In the genomic region with DNA sequence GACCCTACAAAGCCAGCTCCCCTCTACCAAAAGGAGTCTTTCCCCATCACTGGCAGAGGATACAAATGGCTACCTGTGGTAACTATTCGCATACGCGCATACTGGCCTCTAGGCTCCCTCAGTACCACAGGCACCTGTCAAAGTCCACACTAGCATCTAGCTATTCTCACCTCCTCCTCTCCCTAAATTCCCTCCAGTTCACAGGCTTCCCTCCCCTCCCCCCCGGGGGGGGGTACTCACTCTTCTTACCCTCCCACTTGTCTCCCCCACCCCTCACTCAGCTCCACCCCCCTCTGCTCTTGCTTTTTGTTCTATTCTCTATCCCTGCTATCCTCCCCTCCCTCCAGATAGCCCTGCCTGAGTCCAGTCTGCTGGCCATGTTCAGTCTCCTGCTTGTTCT, we compare ENCODE assay signal across 27 mouse cellular contexts. TPM values are rescaled to one million over a fixed set of nuclear protein-coding genes. Genes with fewer than 3 reads are reported as not detected.
DNase-seq lines count a peak whose midpoint lies in the region; ATAC-seq and TF ChIP-seq lines count a peak whose summit lies in the region.
"Had no signal": no experiment of that assay in that cellular context is flagged by ENCODE, and none has a peak within 500 bp of the region (broad histone marks: within the 10 kb centered on the region; RNA-seq: fewer than 3 reads in every experiment).

No protein-coding gene starts in this region.

- 69% methylated on average over 4 of the region's 4 CpGs for WGBS in intestine, postnatal 0 days
- WGBS in intestine, embryonic 15.5 days, result 72% methylated on average over 4 of the region's 4 CpGs
- 75% methylated on average over 4 of the region's 4 CpGs for WGBS in liver, embryonic 16.5 days (ENCODE audit: insufficient replicate concordance)
- 73% methylated on average over 4 of the region's 4 CpGs for WGBS in liver, embryonic 12.5 days (ENCODE audit: insufficient replicate concordance)

- no peak for TF ChIP-seq CTCF in intestine, postnatal 0 days (IDR thresholded peaks at IDR 0.05; ENCODE audit: low read depth)
- no peak for TF ChIP-seq CTCF in E14TG2a.4 (conservative IDR thresholded peaks at IDR 0.05; ENCODE audit: low read length)

- no peak overlapping the region for H3K4me3 ChIP-seq in intestine, postnatal 0 days (ENCODE audit: low read depth, low read length)
- H3K4me3 ChIP-seq in intestine, embryonic 15.5 days (replicated peaks), result no peak overlapping the region
- H3K4me3 ChIP-seq in liver, embryonic 16.5 days (ENCODE audit: low read depth, low read length), result no peak overlapping the region
- no peak overlapping the region for H3K4me3 ChIP-seq in liver, embryonic 12.5 days
- H3K4me3 ChIP-seq in E14TG2a.4 (replicated peaks; ENCODE audit: low read length), result peak overlapping the region; percentile 29; the same call in 1 of the 2 replicates
- H3K4me3 ChIP-seq: embryonic facial prominence, embryonic 12.5 days; embryonic facial prominence, embryonic 15.5 days; heart, embryonic 12.5 days; heart, embryonic 15.5 days; hindbrain, embryonic 10.5 days; hindbrain, embryonic 13.5 days had no signal

- no peaks in the 10 kb centered on the region for H3K27me3 ChIP-seq in intestine, postnatal 0 days (replicated peaks; ENCODE audit: control insufficient read depth, insufficient read depth, low read length)
- H3K27me3 ChIP-seq in intestine, embryonic 15.5 days (replicated peaks), result no peaks in the 10 kb centered on the region
- H3K27me3 ChIP-seq in liver, embryonic 16.5 days (ENCODE audit: control insufficient read depth, insufficient read depth, low read depth, low read length), result no peaks in the 10 kb centered on the region
- H3K27me3 ChIP-seq in liver, embryonic 12.5 days (replicated peaks), result no peaks in the 10 kb centered on the region
- H3K27me3 ChIP-seq in E14TG2a.4 (ENCODE audit: insufficient read depth, low read length), result no peaks in the 10 kb centered on the region
- H3K27me3 ChIP-seq: embryonic facial prominence, embryonic 12.5 days; embryonic facial prominence, embryonic 15.5 days; heart, embryonic 12.5 days; heart, embryonic 15.5 days; hindbrain, embryonic 13.5 days; Patski had no signal

- H3K27ac ChIP-seq in intestine, postnatal 0 days (ENCODE audit: low read depth, low read length), result peak overlapping the region; percentile 51
- H3K27ac ChIP-seq in intestine, embryonic 15.5 days, result no peak overlapping the region
- H3K27ac ChIP-seq in liver, embryonic 16.5 days (ENCODE audit: low read length), result peak overlapping the region; percentile 81; the same call in 1 of the 2 replicates
- H3K27ac ChIP-seq in liver, embryonic 12.5 days, result no peak overlapping the region
- H3K27ac ChIP-seq: embryonic facial prominence, embryonic 12.5 days; embryonic facial prominence, embryonic 15.5 days; heart, embryonic 15.5 days; hindbrain, embryonic 13.5 days had no signal

- peak; percentile 35 for DNase-seq in ES-CJ7 (ENCODE audit: low read depth, low spot score)
- DNase-seq in thymus, postnatal 0 days (ENCODE audit: low spot score), result no peak
- DNase-seq: adrenal gland, postnatal 10 days; adrenal gland, postnatal 36 days; cerebellum, adult 2 months; cerebellum, adult 9-11 months; cerebellum, postnatal 25 days; gastrocnemius, postnatal 25 days; heart, adult 18-20 months; heart, postnatal 10 days; heart, postnatal 36 days had no signal

- no peaks in the 10 kb centered on the region for H3K9me3 ChIP-seq in intestine, postnatal 0 days (ENCODE audit: control insufficient read depth)
- no peaks in the 10 kb centered on the region for H3K9me3 ChIP-seq in intestine, embryonic 15.5 days
- H3K9me3 ChIP-seq in liver, embryonic 16.5 days (replicated peaks; ENCODE audit: control insufficient read depth, low read length), result no peaks in the 10 kb centered on the region
- no peaks in the 10 kb centered on the region for H3K9me3 ChIP-seq in liver, embryonic 12.5 days (replicated peaks)
- no peaks in the 10 kb centered on the region for H3K9me3 ChIP-seq in E14TG2a.4 (ENCODE audit: low read length)
- H3K9me3 ChIP-seq: embryonic facial prominence, embryonic 12.5 days; embryonic facial prominence, embryonic 15.5 days; G1E; heart, embryonic 12.5 days; heart, embryonic 15.5 days; hindbrain, embryonic 10.5 days; hindbrain, embryonic 13.5 days had no signal

- H3K4me2 ChIP-seq in intestine, postnatal 0 days (replicated peaks; ENCODE audit: low read depth), result 0 out of 2 replicates have a peak overlapping the region, but pooled peaks have one; percentile 4
- no peak overlapping the region for H3K4me2 ChIP-seq in intestine, embryonic 15.5 days (replicated peaks)
- H3K4me2 ChIP-seq in liver, embryonic 16.5 days (ENCODE audit: low read depth, low read length), result no peak overlapping the region
- H3K4me2 ChIP-seq in liver, embryonic 12.5 days, result no peak overlapping the region
- H3K4me2 ChIP-seq: embryonic facial prominence, embryonic 12.5 days; embryonic facial prominence, embryonic 15.5 days; heart, embryonic 12.5 days; heart, embryonic 15.5 days; hindbrain, embryonic 13.5 days had no signal

- no peak for ATAC-seq in intestine, postnatal 0 days
- no peak for ATAC-seq in intestine, embryonic 15.5 days
- ATAC-seq in liver, embryonic 16.5 days (ENCODE audit: low read depth), result no peak
- no peak for ATAC-seq in liver, embryonic 12.5 days
- ATAC-seq: CD4-positive, CD25-positive, alpha-beta regulatory T cell, adult 4 months; forebrain, embryonic 14.5 days; hindbrain, embryonic 16.5 days; Patski had no signal

- H3K9ac ChIP-seq in intestine, postnatal 0 days (ENCODE audit: low read depth, low read length), result no peak overlapping the region
- H3K9ac ChIP-seq in intestine, embryonic 15.5 days, result no peak overlapping the region
- no peak overlapping the region for H3K9ac ChIP-seq in liver, embryonic 16.5 days (ENCODE audit: low read depth, low read length)
- H3K9ac ChIP-seq in liver, embryonic 12.5 days, result no peak overlapping the region
- H3K9ac ChIP-seq: embryonic facial prominence, embryonic 12.5 days; embryonic facial prominence, embryonic 15.5 days; heart, embryonic 12.5 days; heart, embryonic 15.5 days; hindbrain, embryonic 13.5 days had no signal

- H3K4me1 ChIP-seq in intestine, postnatal 0 days (replicated peaks; ENCODE audit: control insufficient read depth, insufficient read depth, low read length), result peaks cover 13% of the 10 kb centered on the region; the same call in 1 of the 2 replicates
- peaks cover 29% of the 10 kb centered on the region for H3K4me1 ChIP-seq in intestine, embryonic 15.5 days (replicated peaks)
- H3K4me1 ChIP-seq in liver, embryonic 16.5 days (ENCODE audit: control insufficient read depth, low read depth, low read length), result peaks cover 31% of the 10 kb centered on the region
- H3K4me1 ChIP-seq in liver, embryonic 12.5 days, result peaks cover 31% of the 10 kb centered on the region
- peaks cover 95% of the 10 kb centered on the region for H3K4me1 ChIP-seq in E14TG2a.4 (replicated peaks; ENCODE audit: low read depth, low read length)
- H3K4me1 ChIP-seq: embryonic facial prominence, embryonic 15.5 days; hindbrain, embryonic 13.5 days had no signal

- H3K36me3 ChIP-seq in intestine, postnatal 0 days (ENCODE audit: control insufficient read depth, insufficient read depth), result peaks cover 6% of the 10 kb centered on the region; the same call in 1 of the 2 replicates
- no peaks in the 10 kb centered on the region for H3K36me3 ChIP-seq in intestine, embryonic 15.5 days
- no peaks in the 10 kb centered on the region for H3K36me3 ChIP-seq in liver, embryonic 16.5 days (ENCODE audit: control insufficient read depth, insufficient read depth)
- 0 out of 2 replicates have a peak, but pooled peaks cover 3% of the 10 kb centered on the region for H3K36me3 ChIP-seq in liver, embryonic 12.5 days
- H3K36me3 ChIP-seq in E14TG2a.4 (ENCODE audit: insufficient read depth, low read length), result peaks cover 78% of the 10 kb centered on the region
- H3K36me3 ChIP-seq: embryonic facial prominence, embryonic 12.5 days; embryonic facial prominence, embryonic 15.5 days; G1E; heart, embryonic 12.5 days; heart, embryonic 15.5 days; hindbrain, embryonic 10.5 days; hindbrain, embryonic 13.5 days had no signal

RNA-seq across cellular contexts. Expression of a gene that starts 20.0 kb away (rescaled TPM):
- polyA plus RNA-seq in intestine, postnatal 0 days (2015; fragmentation: Nextera tagmentation; extraction: Ambion mirVana), result 35.5 and 36.4 TPM in 2 replicates
- polyA plus RNA-seq in intestine, embryonic 15.5 days (2015; fragmentation: Nextera tagmentation; extraction: Ambion mirVana), result 41.7 and 48.8 TPM in 2 replicates
- 15.9 and 17.9 TPM in 2 replicates for polyA plus RNA-seq in liver, embryonic 16.5 days (2015; fragmentation: Nextera tagmentation; extraction: Ambion mirVana)
- polyA plus RNA-seq in liver, embryonic 12.5 days (2016; fragmentation: Nextera tagmentation; extraction: Ambion mirVana), result 24.9 and 27.3 TPM in 2 replicates
- 50.9 and 53.4 TPM in 2 replicates for polyA plus RNA-seq in thymus, postnatal 0 days (2015; fragmentation: Nextera tagmentation; extraction: Ambion mirVana)

RNA-seq across cellular contexts. Expression of a gene that starts 37.0 kb away (rescaled TPM):
- polyA plus RNA-seq in intestine, postnatal 0 days (2015; fragmentation: Nextera tagmentation; extraction: Ambion mirVana), result 188 TPM in 2 replicates
- 51.0 and 56.3 TPM in 2 replicates for polyA plus RNA-seq in intestine, embryonic 15.5 days (2015; fragmentation: Nextera tagmentation; extraction: Ambion mirVana)
- polyA plus RNA-seq in liver, embryonic 16.5 days (2015; fragmentation: Nextera tagmentation; extraction: Ambion mirVana), result 9.5 and 10.5 TPM in 2 replicates
- polyA plus RNA-seq in liver, embryonic 12.5 days (2016; fragmentation: Nextera tagmentation; extraction: Ambion mirVana), result 8.4 and 8.5 TPM in 2 replicates
- polyA plus RNA-seq in thymus, postnatal 0 days (2015; fragmentation: Nextera tagmentation; extraction: Ambion mirVana), result 6.5 and 8.1 TPM in 2 replicates

RNA-seq across cellular contexts. Expression of a gene that starts 46.1 kb away (rescaled TPM):
- 300 and 317 TPM in 2 replicates for polyA plus RNA-seq in intestine, postnatal 0 days (2015; fragmentation: Nextera tagmentation; extraction: Ambion mirVana)
- polyA plus RNA-seq in intestine, embryonic 15.5 days (2015; fragmentation: Nextera tagmentation; extraction: Ambion mirVana), result 270 and 308 TPM in 2 replicates
- polyA plus RNA-seq in liver, embryonic 16.5 days (2015; fragmentation: Nextera tagmentation; extraction: Ambion mirVana), result 161 and 178 TPM in 2 replicates
- 269 and 282 TPM in 2 replicates for polyA plus RNA-seq in liver, embryonic 12.5 days (2016; fragmentation: Nextera tagmentation; extraction: Ambion mirVana)
- polyA plus RNA-seq in thymus, postnatal 0 days (2015; fragmentation: Nextera tagmentation; extraction: Ambion mirVana), result 297 and 318 TPM in 2 replicates

RNA-seq across cellular contexts. Expression of a gene that starts 50.8 kb away (rescaled TPM):
- 49.4 and 53.7 TPM in 2 replicates for polyA plus RNA-seq in intestine, postnatal 0 days (2015; fragmentation: Nextera tagmentation; extraction: Ambion mirVana)
- 110 and 112 TPM in 2 replicates for polyA plus RNA-seq in intestine, embryonic 15.5 days (2015; fragmentation: Nextera tagmentation; extraction: Ambion mirVana)
- polyA plus RNA-seq in liver, embryonic 16.5 days (2015; fragmentation: Nextera tagmentation; extraction: Ambion mirVana), result 22.9 and 25.3 TPM in 2 replicates
- 36.7 and 38.2 TPM in 2 replicates for polyA plus RNA-seq in liver, embryonic 12.5 days (2016; fragmentation: Nextera tagmentation; extraction: Ambion mirVana)
- polyA plus RNA-seq in thymus, postnatal 0 days (2015; fragmentation: Nextera tagmentation; extraction: Ambion mirVana), result 35.6 and 36.1 TPM in 2 replicates
- polyA plus RNA-seq: CD4-positive, CD25-positive, alpha-beta regulatory T cell, adult 4 months had no signal

Comparison
In these comparisons a context has a peak if more than half of its experiments do, and no peak if none do; other contexts are left out.
1. H3K27ac ChIP-seq: peak in intestine, postnatal 0 days (single experiment) and liver, embryonic 16.5 days (single experiment); none in intestine, embryonic 15.5 days (single experiment) and liver, embryonic 12.5 days (single experiment).